Mouse (Mus musculus) liver, adult 2 months (tissue): Measurements from ENCODE around the gene Mtch1.

Experiments used
- CTCF ChIP-seq: fragments of 200-500 bp; IDR thresholded peaks from 2 replicates; pipeline ENCODE4 v1.5.1; 2011; ENCODE audit warnings: low read depth, low read length, control low read depth
- POLR2A ChIP-seq: fragments of 200-500 bp; IDR thresholded peaks from 2 replicates; pipeline ENCODE4 v1.6.1; 2011; ENCODE audit warnings: low read length, control low read depth; ENCODE audit not compliant: insufficient read depth; ENCODE audit errors: extremely low read depth

GRCm38 (mm10) chr17:29337979-29338823, 9.5 kb downstream of the Mtch1 start:
- no peak for TF ChIP-seq CTCF
- no peak for TF ChIP-seq POLR2A
